Mouse (Mus musculus) cerebellum, adult 2 months (tissue): ENCODE measurements around the gene Naaladl1.

Experiments
- CTCF ChIP-seq: fragments of 200-500 bp; IDR thresholded peaks from 2 replicates; pipeline ENCODE4 v1.5.1; 2011; ENCODE audit warnings: low read depth, mild to moderate bottlenecking, control low read depth, low read length, moderate library complexity, borderline replicate concordance; ENCODE audit not compliant: insufficient read depth
- POLR2A ChIP-seq: fragments of 200-500 bp; IDR thresholded peaks from 2 replicates; pipeline ENCODE4 v1.6.1; 2011; ENCODE audit warnings: low read length, control low read depth, borderline replicate concordance; ENCODE audit not compliant: insufficient read depth

- TF ChIP-seq POLR2A, result peak; percentile 40
- no peak for TF ChIP-seq CTCF
Observed at GRCm38 (mm10) chr19:6117986-6118676, 12.5 kb downstream of the Naaladl1 start, which contains the start of gene Sac3d1.
